Mouse (Mus musculus) stomach, embryonic 16.5 days (tissue): ENCODE results near the gene Fbxo2. TPM values are rescaled to one million over a fixed set of nuclear protein-coding genes. Genes with fewer than 3 reads are reported as not detected.

Experiments
- ATAC-seq: fragments of 200-750 bp; cut with Nextera tagmentation; 2 replicates; pipeline ENCODE4 v1.8.0; 2017; ENCODE audit warnings: moderate number of reproducible peaks, moderate TSS enrichment; ENCODE audit not compliant: insufficient read depth, low FRiP score
- H3K27ac ChIP-seq: fragments of 300-500 bp; sonication (generic); 2 replicates; pipeline ENCODE4 v1.5.1; 2014; ENCODE audit warnings: low read length
- H3K27me3 ChIP-seq: fragments of 300-500 bp; sonication (generic); 2 replicates; pipeline ENCODE4 v1.6.1; 2014; ENCODE audit warnings: low read length, control low read depth, mixed read lengths; ENCODE audit not compliant: control insufficient read depth, insufficient read depth
- H3K36me3 ChIP-seq: fragments of 300-500 bp; sonication (generic); 2 replicates; pipeline ENCODE4 v1.6.1; 2014; ENCODE audit warnings: low read length; ENCODE audit not compliant: control insufficient read depth, insufficient read depth
- H3K4me1 ChIP-seq: fragments of 300-500 bp; sonication (generic); 2 replicates; pipeline ENCODE4 v1.6.1; 2014; ENCODE audit warnings: low read length, control low read depth, mixed read lengths; ENCODE audit not compliant: control insufficient read depth, insufficient read depth
- H3K4me2 ChIP-seq: fragments of 300-500 bp; sonication (generic); 2 replicates; pipeline ENCODE4 v1.6.1; 2014; ENCODE audit warnings: low read depth, low read length, mixed read lengths
- H3K4me3 ChIP-seq: fragments of 300-500 bp; sonication (generic); replicated peaks from 2 replicates; pipeline ENCODE4 v1.5.1; 2014; ENCODE audit warnings: mild to moderate bottlenecking, low read length
- H3K9ac ChIP-seq: fragments of 300-500 bp; sonication (generic); 2 replicates; pipeline ENCODE4 v1.6.1; 2014; ENCODE audit warnings: low read length
- H3K9me3 ChIP-seq: fragments of 300-500 bp; sonication (generic); replicated peaks from 2 replicates; pipeline ENCODE4 v1.6.1; 2016; ENCODE audit warnings: low read length, control low read depth; ENCODE audit not compliant: control insufficient read depth
- WGBS: fragments of 180-500 bp; shearing (Covaris S2); extraction: QIAGEN DNeasy Blood & Tissue Kit; methylation state at CpG from one replicate; pipeline ENCODE4 v1.1.7; 2014; 5-methylcytosine and 5-hydroxymethylcytosine counted together
- polyA plus RNA-seq: library from polyadenylated mRNA; unstranded; fragments of >200 nt; fragmentation: Nextera tagmentation; extraction: Ambion mirVana; gene quantifications from 2 replicates; pipeline ENCODE4 v1.2.1, GENCODE M21; 2015

Gene Fbxo2
- polyA plus RNA-seq, 1 experiment from 2014 or later: 0.58 TPM

DNA sequence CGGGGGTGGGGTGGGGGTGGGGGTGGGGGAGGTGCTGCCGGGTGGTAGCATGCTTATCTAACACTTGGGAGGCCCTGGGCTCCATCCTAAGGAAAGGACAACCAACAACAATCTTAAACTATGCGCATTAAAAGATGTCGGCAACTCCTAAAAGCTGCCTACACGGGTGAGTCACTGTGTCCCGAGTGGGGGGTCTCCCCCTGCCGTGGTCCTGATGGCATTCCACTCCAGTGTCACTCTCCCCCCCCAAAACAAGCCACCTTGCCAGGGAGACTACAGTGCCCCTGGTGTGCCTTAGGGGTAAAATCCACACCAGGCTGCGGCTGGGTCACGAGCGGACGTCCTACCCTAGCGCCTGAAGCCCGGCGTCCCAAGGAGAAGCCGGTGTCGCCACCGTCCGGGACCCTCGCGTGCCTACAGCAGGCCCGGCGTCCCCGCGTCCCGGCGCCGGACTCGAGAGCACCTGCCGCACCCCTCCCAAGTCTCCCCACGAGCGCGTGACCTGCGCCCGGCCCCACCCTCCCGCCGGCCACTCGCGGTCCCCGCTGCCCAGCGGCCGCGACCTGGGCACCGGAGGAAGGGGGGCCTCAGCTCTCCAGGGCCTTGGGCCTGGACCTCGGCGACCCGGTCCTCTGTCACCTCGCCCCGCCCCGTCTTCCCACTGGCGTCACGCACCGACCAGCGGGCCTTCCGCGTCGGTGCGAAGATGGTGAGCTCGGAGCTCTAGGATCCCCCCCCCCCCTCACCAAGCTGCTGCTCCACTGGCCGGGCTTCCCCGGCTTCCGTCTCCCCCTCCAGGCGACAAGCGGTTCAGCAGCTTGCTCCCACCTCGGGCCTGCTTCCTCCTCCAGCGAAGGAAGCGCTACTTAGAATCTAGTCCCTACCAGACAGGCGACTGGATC lies 8.9 kb upstream of the Fbxo2 start, which contains the start of gene Fbxo6:
TSS of gene Fbxo6 (minus strand) at position 874 of the 902 bp plus-strand sequence.
- H3K27ac ChIP-seq: peak within 1 kb of the TSS; percentile 89
- peak within 1 kb of the TSS; percentile 94 for H3K4me2 ChIP-seq
- H3K36me3 ChIP-seq: no peaks in the 10 kb centered on the region
- no peaks in the 10 kb centered on the region for H3K9me3 ChIP-seq
- no peaks in the 10 kb centered on the region for H3K4me1 ChIP-seq
- H3K4me3 ChIP-seq: peak within 1 kb of the TSS; percentile 69
- no peaks in the 10 kb centered on the region for H3K27me3 ChIP-seq
- WGBS: under 1% methylated on average over 54 of the region's 67 CpGs
- H3K9ac ChIP-seq: peak within 1 kb of the TSS; percentile 84
- ATAC-seq: peak; percentile 89

DNA sequence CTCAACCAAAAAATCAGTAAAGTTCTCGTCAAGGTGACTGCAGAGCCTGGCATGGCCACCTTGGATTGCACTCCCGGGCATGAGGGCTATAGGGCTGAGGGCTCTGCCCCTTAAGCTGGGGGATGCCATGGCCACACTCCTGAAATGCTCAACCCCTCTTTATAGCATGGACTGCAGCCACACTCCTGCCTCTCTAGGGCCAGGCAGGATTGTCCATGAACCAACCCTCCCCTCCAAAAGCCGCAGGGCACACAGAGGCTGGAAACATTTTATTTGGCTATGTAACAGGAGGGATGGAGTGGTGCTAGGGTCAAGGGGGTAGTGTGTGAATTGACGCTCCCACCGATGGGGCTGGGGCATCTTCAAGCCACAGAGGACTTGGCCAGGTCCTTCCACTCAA lies 7.9 kb upstream of the Fbxo2 start:
- no peak overlapping the region for H3K27ac ChIP-seq
- ATAC-seq: no peak
- H3K9ac ChIP-seq: 0 out of 2 replicates have a peak overlapping the region, but pooled peaks have one; percentile 33
- H3K27me3 ChIP-seq: no peaks in the 10 kb centered on the region
- H3K9me3 ChIP-seq: no peaks in the 10 kb centered on the region
- 80% methylated on average over 5 of the region's 5 CpGs for WGBS
- H3K36me3 ChIP-seq: no peaks in the 10 kb centered on the region
- no peaks in the 10 kb centered on the region for H3K4me1 ChIP-seq
- no peak overlapping the region for H3K4me2 ChIP-seq
- no peak overlapping the region for H3K4me3 ChIP-seq

DNA sequence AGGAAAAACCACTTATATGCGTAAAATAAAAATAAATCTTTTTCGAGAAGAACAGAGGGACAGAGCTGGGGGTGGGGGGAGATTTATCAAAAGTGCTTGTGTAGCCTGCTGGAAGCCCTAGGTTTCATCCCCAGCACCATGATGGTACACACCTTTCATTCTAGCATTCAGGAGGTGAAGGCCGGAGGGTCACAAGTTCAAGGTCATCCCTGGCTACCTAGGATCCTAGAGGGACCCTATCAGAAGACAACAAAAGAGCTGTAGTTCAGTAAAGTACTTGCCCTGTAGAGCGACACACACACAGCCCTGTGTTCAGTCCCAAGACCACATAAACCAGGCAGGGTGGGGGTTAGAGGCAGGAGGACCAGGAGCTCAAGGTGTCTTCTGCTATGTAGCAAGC lies 6.4 kb upstream of the Fbxo2 start:
- H3K4me3 ChIP-seq: no peak overlapping the region
- no peak for ATAC-seq
- H3K4me2 ChIP-seq: no peak overlapping the region
- no peak overlapping the region for H3K9ac ChIP-seq
- no peaks in the 10 kb centered on the region for H3K36me3 ChIP-seq
- H3K9me3 ChIP-seq: no peaks in the 10 kb centered on the region
- no peak overlapping the region for H3K27ac ChIP-seq
- H3K4me1 ChIP-seq: peaks cover 2% of the 10 kb centered on the region; the same call in 1 of the 2 replicates
- H3K27me3 ChIP-seq: no peaks in the 10 kb centered on the region
- WGBS: 91% methylated on average over 4 of the region's 4 CpGs

DNA sequence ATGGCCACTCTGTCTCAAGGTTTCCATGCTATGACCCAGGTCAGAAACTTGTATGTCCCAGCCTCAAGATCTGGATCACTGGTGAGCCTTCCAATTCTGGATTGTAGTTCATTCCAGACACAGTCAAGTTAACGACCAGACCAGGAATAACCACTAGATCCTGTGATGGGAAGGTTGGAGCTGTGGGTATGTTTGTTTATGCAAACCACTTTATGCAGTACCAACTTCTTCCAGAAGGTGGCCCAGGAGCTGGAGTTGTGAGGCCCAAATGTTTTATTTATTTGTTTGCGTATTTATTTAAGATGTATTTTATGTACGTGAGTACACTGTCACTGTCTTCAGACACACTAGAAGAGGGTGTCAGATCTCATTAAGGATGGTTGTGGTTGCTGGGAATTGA lies 5.4 kb upstream of the Fbxo2 start:
- Histone ChIP-seq H3K9ac (no peak overlapping the region), H3K4me2 (no peak overlapping the region), H3K9me3 (no peaks in the 10 kb centered on the region), H3K36me3 (no peaks in the 10 kb centered on the region), H3K4me1 (peaks cover 5% of the 10 kb centered on the region; the same call in 1 of the 2 replicates), H3K27ac (no peak overlapping the region), H3K4me3 (no peak overlapping the region), H3K27me3 (no peaks in the 10 kb centered on the region; the same call in 1 of the 2 replicates)
- 60% methylated on average over 3 of the region's 3 CpGs for WGBS
- no peak for ATAC-seq

DNA sequence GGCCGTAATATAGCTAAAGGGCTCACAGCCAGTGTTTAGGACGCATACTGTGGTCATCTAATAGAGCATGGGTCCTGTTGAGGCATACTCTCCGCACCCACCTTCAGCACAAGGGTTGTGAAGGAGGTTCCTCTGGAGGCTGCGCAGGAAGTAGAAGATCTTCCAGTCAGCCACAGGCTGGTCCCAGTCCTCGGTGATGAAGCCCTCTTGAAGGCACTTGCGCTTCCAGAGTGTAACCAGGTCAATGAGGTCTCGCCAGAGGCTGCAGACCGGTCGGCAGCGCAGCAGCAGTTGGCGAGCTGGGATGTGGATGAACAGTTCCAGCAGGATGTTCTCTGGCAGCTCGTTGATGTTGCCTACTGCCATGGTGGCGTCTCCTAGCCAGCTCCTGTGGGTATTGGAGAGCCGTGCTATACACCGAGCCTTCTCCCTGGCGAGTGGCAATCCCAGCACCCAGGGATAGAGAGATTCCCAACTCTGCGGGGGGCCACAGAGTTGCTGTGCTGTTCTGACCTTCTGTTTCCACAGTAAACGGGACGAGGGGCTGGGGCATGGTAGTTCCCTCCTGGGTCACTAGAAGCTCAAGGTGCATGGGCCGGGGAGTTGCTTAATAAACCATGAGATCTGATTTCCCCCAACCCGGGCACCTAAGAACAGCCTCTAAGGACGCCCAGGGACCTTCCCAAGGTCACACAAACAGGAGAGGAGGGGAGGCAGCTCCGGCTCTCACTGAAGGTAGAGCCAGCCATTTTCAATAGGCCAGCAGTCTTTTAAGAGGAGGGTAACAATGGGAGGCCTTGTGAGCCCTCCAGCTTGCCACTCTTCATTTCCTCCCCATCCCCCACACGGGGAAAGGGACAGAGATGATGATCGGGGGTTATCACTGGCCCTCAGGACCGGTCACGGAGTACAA lies 1.7 kb upstream of the Fbxo2 start:
- Histone ChIP-seq H3K4me3 (peak overlapping the region; percentile 65), H3K36me3 (no peaks in the 10 kb centered on the region), H3K27ac (no peak overlapping the region), H3K4me1 (peaks cover 5% of the 10 kb centered on the region; the same call in 1 of the 2 replicates), H3K27me3 (peaks cover 34% of the 10 kb centered on the region), H3K9me3 (no peaks in the 10 kb centered on the region), H3K4me2 (peak overlapping the region; percentile 99), H3K9ac (peak overlapping the region; percentile 79)
- 37% methylated on average over 27 of the region's 27 CpGs for WGBS
- ATAC-seq: no peak

DNA sequence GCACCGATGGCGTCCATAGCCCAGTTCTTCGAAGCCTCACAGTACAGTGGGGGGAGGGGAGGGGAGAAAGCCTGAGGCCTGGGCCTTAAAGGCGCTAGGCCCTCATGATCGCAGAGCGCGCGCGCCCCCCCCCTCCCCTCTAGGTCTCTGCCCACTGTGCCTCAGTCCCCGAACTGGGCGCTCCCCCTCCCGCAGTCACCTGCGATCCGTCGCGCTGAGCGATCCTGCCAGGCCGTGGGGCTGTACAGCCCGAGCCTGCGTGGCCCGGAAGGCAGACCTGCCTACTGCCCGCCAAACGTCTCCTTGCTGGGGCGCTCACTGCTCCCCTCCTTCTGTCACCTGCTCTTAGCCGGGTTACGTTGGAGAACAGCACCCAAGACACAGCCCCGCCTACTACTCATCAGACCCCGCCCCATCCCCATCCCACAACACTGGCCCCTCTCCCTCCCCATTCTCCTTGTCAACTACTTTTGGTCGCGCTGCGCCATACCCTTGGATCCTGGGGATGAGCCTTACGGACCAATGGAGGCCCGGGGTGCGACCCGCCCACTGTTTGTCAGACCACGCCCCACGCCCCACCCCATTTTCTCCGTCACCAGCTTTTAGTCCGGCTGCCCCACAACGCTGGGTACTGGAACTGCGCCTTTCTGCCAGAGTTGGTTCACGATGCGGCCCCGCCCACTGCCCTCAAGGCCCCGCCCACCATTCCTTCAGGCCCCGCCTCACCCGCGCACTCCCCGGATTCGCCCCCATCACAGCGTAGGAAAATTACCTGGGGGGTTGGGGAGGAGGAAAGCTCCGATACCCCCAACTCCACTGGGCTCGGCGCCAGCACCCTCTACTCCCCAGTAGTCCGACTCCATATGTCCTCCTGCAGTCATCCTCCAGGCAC lies 631 bp upstream of the Fbxo2 start:
- WGBS: under 1% methylated on average over 51 of the region's 55 CpGs
- Histone ChIP-seq H3K27me3 (peaks cover 45% of the 10 kb centered on the region), H3K9ac (peak overlapping the region; percentile 79), H3K27ac (no peak overlapping the region), H3K4me2 (peak overlapping the region; percentile 99), H3K4me3 (peak overlapping the region; percentile 65), H3K36me3 (no peaks in the 10 kb centered on the region), H3K4me1 (peaks cover 14% of the 10 kb centered on the region), H3K9me3 (no peaks in the 10 kb centered on the region)
- peak; percentile 90 for ATAC-seq

DNA sequence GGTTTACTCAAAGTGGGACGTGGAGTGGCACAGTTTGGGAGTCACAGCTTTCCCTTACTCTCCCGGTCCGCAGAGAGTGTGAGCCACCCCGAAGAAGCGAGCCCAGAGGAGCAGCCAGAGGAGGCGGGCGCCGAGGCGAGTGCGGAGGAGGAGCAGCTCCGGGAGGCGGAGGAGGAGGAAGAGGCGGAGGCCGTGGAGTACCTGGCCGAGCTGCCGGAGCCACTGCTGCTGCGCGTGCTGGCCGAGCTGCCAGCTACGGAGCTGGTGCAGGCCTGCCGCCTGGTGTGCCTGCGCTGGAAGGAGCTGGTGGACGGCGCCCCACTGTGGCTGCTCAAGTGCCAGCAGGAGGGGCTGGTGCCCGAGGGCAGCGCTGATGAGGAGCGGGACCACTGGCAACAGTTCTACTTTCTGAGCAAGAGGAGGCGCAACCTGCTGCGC lies 3.6 kb downstream of the Fbxo2 start:
- Histone ChIP-seq H3K27ac (no peak overlapping the region), H3K4me1 (peaks cover 12% of the 10 kb centered on the region), H3K9me3 (no peaks in the 10 kb centered on the region), H3K36me3 (no peaks in the 10 kb centered on the region), H3K9ac (no peak overlapping the region), H3K27me3 (peaks cover 71% of the 10 kb centered on the region), H3K4me2 (peak overlapping the region; percentile 54), H3K4me3 (peak overlapping the region; percentile 30)
- peak; percentile 39; the same call in 1 of the 2 replicates for ATAC-seq
- WGBS: under 1% methylated on average over 29 of the region's 29 CpGs

DNA sequence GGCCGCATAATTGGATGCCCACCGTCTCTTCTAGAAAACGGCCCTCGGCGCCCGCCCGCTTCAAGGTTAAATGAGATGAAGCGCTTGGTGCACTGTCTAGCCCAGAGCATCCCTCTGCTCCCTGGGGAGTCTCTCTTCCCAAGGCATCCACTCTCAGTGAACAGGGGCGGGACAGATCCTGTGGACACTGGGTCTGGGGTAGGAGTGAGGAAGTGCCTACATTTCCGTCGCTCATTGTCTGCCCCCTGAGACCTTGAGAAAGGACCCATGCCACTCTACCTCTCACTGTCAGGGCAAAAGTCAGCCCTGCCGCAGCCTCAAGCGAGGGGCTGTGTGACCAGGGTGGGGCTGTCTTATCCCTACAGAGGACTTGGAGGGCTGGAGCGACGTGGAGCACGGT lies 4.0 kb downstream of the Fbxo2 start:
- Histone ChIP-seq H3K4me3 (peak overlapping the region; percentile 30), H3K9ac (no peak overlapping the region), H3K27me3 (peaks cover 74% of the 10 kb centered on the region), H3K4me2 (peak overlapping the region; percentile 54; the same call in 1 of the 2 replicates), H3K36me3 (no peaks in the 10 kb centered on the region), H3K27ac (no peak overlapping the region), H3K9me3 (no peaks in the 10 kb centered on the region), H3K4me1 (peaks cover 9% of the 10 kb centered on the region; the same call in 1 of the 2 replicates)
- 2% methylated on average over 16 of the region's 16 CpGs for WGBS
- no peak for ATAC-seq
